Mouse (Mus musculus) midbrain, embryonic 13.5 days (tissue): ENCODE measurements around the gene Gtpbp10. TPM values are rescaled to one million over a fixed set of nuclear protein-coding genes. Genes with fewer than 3 reads are reported as not detected.
A peak's percentile ranks its signal among the peaks of the same experiment; 100 is the strongest.

Experiments used
- ATAC-seq: fragments of 200-750 bp; cut with Nextera tagmentation; 2 replicates; pipeline ENCODE4 v1.8.0; 2017; ENCODE audit warnings: mild to moderate bottlenecking, moderate TSS enrichment, moderate library complexity
- H3K27ac ChIP-seq: fragments of 300-500 bp; sonication (generic); 2 replicates; pipeline ENCODE4 v1.5.1; 2015; ENCODE audit warnings: inconsistent platforms, mild to moderate bottlenecking, moderate library complexity
- H3K27me3 ChIP-seq: fragments of 300-500 bp; sonication (generic); 2 replicates; pipeline ENCODE4 v1.6.1; 2015; ENCODE audit warnings: mild to moderate bottlenecking, inconsistent platforms
- H3K36me3 ChIP-seq: fragments of 300-500 bp; sonication (generic); 2 replicates; pipeline ENCODE4 v1.6.1; 2015; ENCODE audit warnings: mild to moderate bottlenecking, inconsistent platforms
- H3K4me1 ChIP-seq: fragments of 300-500 bp; sonication (generic); replicated peaks from 2 replicates; pipeline ENCODE4 v1.6.1; 2015; ENCODE audit warnings: inconsistent platforms
- H3K4me2 ChIP-seq: fragments of 300-500 bp; sonication (generic); replicated peaks from 2 replicates; pipeline ENCODE4 v1.6.1; 2015; ENCODE audit warnings: moderate library complexity, mild to moderate bottlenecking, inconsistent platforms
- H3K4me3 ChIP-seq: fragments of 300-500 bp; sonication (generic); replicated peaks from 2 replicates; pipeline ENCODE4 v1.5.1; 2015; ENCODE audit warnings: mild to moderate bottlenecking, inconsistent platforms
- H3K9ac ChIP-seq: fragments of 300-500 bp; sonication (generic); replicated peaks from 2 replicates; pipeline ENCODE4 v1.6.1; 2015; ENCODE audit warnings: mild to moderate bottlenecking, inconsistent platforms
- H3K9me3 ChIP-seq: fragments of 300-500 bp; sonication (generic); 2 replicates; pipeline ENCODE4 v1.6.1; 2016; ENCODE audit warnings: mild to moderate bottlenecking, inconsistent platforms
- WGBS: fragments of 180-500 bp; shearing (Covaris S2); methylation state at CpG from one replicate; pipeline ENCODE4 v1.1.7; 2015; 5-methylcytosine and 5-hydroxymethylcytosine counted together
- polyA plus RNA-seq: library from polyadenylated mRNA; unstranded; fragments of >200 nt; fragmentation: Nextera tagmentation; extraction: Ambion mirVana; gene quantifications from 2 replicates; pipeline ENCODE4 v1.2.1, GENCODE M21; 2015

The Gtpbp10 gene
- 26.3 and 29.1 TPM in 2 replicates for polyA plus RNA-seq

GRCm38 (mm10) chr5:5559079-5559740 is at the start of gene Gtpbp10:
Gene Gtpbp10 (minus strand): TSS chr5:5559538.
- peak within 1 kb of the TSS; percentile 67 for H3K4me3 ChIP-seq
- H3K4me2 ChIP-seq: peak within 1 kb of the TSS; percentile 66
- H3K36me3 ChIP-seq: peaks cover 6% of the 10 kb centered on the region
- peak within 1 kb of the TSS; percentile 64 for H3K27ac ChIP-seq
- peak; percentile 99 for ATAC-seq
- peak within 1 kb of the TSS; percentile 75 for H3K9ac ChIP-seq
- WGBS: under 1% methylated on average over 43 of the region's 43 CpGs
- H3K4me1 ChIP-seq: peaks cover 20% of the 10 kb centered on the region
- no peaks in the 10 kb centered on the region for H3K27me3 ChIP-seq
- no peaks in the 10 kb centered on the region for H3K9me3 ChIP-seq

GRCm38 (mm10) chr5:5587686-5588085 is 28.3 kb upstream of the Gtpbp10 start:
- no peak for ATAC-seq
- WGBS: 88% methylated on average over 3 of the region's 3 CpGs
- Histone ChIP-seq H3K27me3 (no peaks in the 10 kb centered on the region), H3K4me2 (no peak overlapping the region), H3K27ac (no peak overlapping the region), H3K4me1 (no peaks in the 10 kb centered on the region), H3K9me3 (no peaks in the 10 kb centered on the region), H3K36me3 (no peaks in the 10 kb centered on the region), H3K4me3 (no peak overlapping the region), H3K9ac (no peak overlapping the region)

GRCm38 (mm10) chr5:5573749-5574317 is 14.5 kb upstream of the Gtpbp10 start, which contains the start of gene Gm8773:
Gene Gm8773 (plus strand): TSS chr5:5573799.
- peak; percentile 91 for ATAC-seq
- peak within 1 kb of the TSS; percentile 61 for H3K9ac ChIP-seq
- H3K4me3 ChIP-seq: peak within 1 kb of the TSS; percentile 61
- H3K4me2 ChIP-seq: peak within 1 kb of the TSS; percentile 83
- no peaks in the 10 kb centered on the region for H3K9me3 ChIP-seq
- no peaks in the 10 kb centered on the region for H3K36me3 ChIP-seq
- no peaks in the 10 kb centered on the region for H3K4me1 ChIP-seq
- H3K27ac ChIP-seq: no peak within 1 kb of the TSS
- peaks cover 10% of the 10 kb centered on the region; the same call in 1 of the 2 replicates for H3K27me3 ChIP-seq
- 1% methylated on average over 24 of the region's 24 CpGs for WGBS

GRCm38 (mm10) chr5:5562435-5562834 is 3.1 kb upstream of the Gtpbp10 start:
- Histone ChIP-seq H3K4me2 (no peak overlapping the region), H3K4me3 (no peak overlapping the region), H3K9me3 (no peaks in the 10 kb centered on the region), H3K36me3 (no peaks in the 10 kb centered on the region), H3K27me3 (no peaks in the 10 kb centered on the region), H3K27ac (no peak overlapping the region), H3K4me1 (peaks cover 20% of the 10 kb centered on the region), H3K9ac (no peak overlapping the region)
- 79% methylated on average over 3 of the region's 3 CpGs for WGBS
- no peak for ATAC-seq

GRCm38 (mm10) chr5:5561041-5561706 is 1.8 kb upstream of the Gtpbp10 start:
- Histone ChIP-seq H3K9ac (no peak overlapping the region), H3K27me3 (no peaks in the 10 kb centered on the region), H3K9me3 (no peaks in the 10 kb centered on the region), H3K4me1 (peaks cover 20% of the 10 kb centered on the region), H3K4me3 (no peak overlapping the region), H3K36me3 (no peaks in the 10 kb centered on the region), H3K27ac (no peak overlapping the region), H3K4me2 (no peak overlapping the region)
- WGBS: 80% methylated on average over 4 of the region's 4 CpGs
- no peak for ATAC-seq

- Histone ChIP-seq H3K27me3 (no peaks in the 10 kb centered on the region), H3K27ac (peak overlapping the region; percentile 64), H3K4me3 (peak overlapping the region; percentile 67), H3K4me1 (peaks cover 20% of the 10 kb centered on the region), H3K9me3 (no peaks in the 10 kb centered on the region), H3K4me2 (peak overlapping the region; percentile 66), H3K36me3 (peaks cover under 1% of the 10 kb centered on the region), H3K9ac (peak overlapping the region; percentile 75)
- ATAC-seq: peak; percentile 38; the same call in 1 of the 2 replicates
- WGBS: 41% methylated on average over 8 of the region's 8 CpGs
These were observed 460 bp upstream of the Gtpbp10 start for GRCm38 (mm10) chr5:5559798-5560197.

- Histone ChIP-seq H3K36me3 (peaks cover 52% of the 10 kb centered on the region), H3K4me1 (no peaks in the 10 kb centered on the region), H3K4me2 (no peak overlapping the region), H3K27ac (no peak overlapping the region), H3K4me3 (no peak overlapping the region), H3K9ac (no peak overlapping the region), H3K27me3 (no peaks in the 10 kb centered on the region), H3K9me3 (no peaks in the 10 kb centered on the region)
- no peak for ATAC-seq
- WGBS: 81% methylated on average over 1 of the region's 1 CpGs
These were observed 8.2 kb downstream of the Gtpbp10 start for GRCm38 (mm10) chr5:5551110-5551509.

- no peak overlapping the region for H3K4me2 ChIP-seq
- 33% methylated on average over 3 of the region's 3 CpGs for WGBS
- no peaks in the 10 kb centered on the region for H3K27me3 ChIP-seq
- 0 out of 2 replicates have a peak, but pooled peaks have one; percentile 37 for ATAC-seq
- no peak overlapping the region for H3K9ac ChIP-seq
- H3K27ac ChIP-seq: no peak overlapping the region
- peaks cover 5% of the 10 kb centered on the region; the same call in 1 of the 2 replicates for H3K9me3 ChIP-seq
- H3K36me3 ChIP-seq: peaks cover 50% of the 10 kb centered on the region
- H3K4me3 ChIP-seq: no peak overlapping the region
- H3K4me1 ChIP-seq: no peaks in the 10 kb centered on the region
These were observed 19.0 kb downstream of the Gtpbp10 start for GRCm38 (mm10) chr5:5540385-5540784.

GRCm38 (mm10) chr5:5539771-5540170 is 19.6 kb downstream of the Gtpbp10 start:
- Histone ChIP-seq H3K27me3 (no peaks in the 10 kb centered on the region), H3K4me3 (no peak overlapping the region), H3K36me3 (peaks cover 50% of the 10 kb centered on the region), H3K27ac (no peak overlapping the region), H3K9ac (no peak overlapping the region), H3K4me2 (no peak overlapping the region), H3K4me1 (no peaks in the 10 kb centered on the region), H3K9me3 (peaks cover 5% of the 10 kb centered on the region; the same call in 1 of the 2 replicates)
- ATAC-seq: no peak
- 69% methylated on average over 3 of the region's 3 CpGs for WGBS

- H3K27ac ChIP-seq: no peak overlapping the region
- no peak overlapping the region for H3K4me3 ChIP-seq
- H3K4me1 ChIP-seq: no peaks in the 10 kb centered on the region
- peaks cover 5% of the 10 kb centered on the region; the same call in 1 of the 2 replicates for H3K9me3 ChIP-seq
- ATAC-seq: no peak
- H3K27me3 ChIP-seq: no peaks in the 10 kb centered on the region
- H3K9ac ChIP-seq: no peak overlapping the region
- WGBS: 91% methylated on average over 1 of the region's 1 CpGs
- peaks cover 25% of the 10 kb centered on the region for H3K36me3 ChIP-seq
- H3K4me2 ChIP-seq: no peak overlapping the region
These were observed 23.2 kb downstream of the Gtpbp10 start for GRCm38 (mm10) chr5:5536131-5536530.

- WGBS: 91% methylated on average over 3 of the region's 3 CpGs
- H3K4me2 ChIP-seq: no peak overlapping the region
- H3K4me1 ChIP-seq: no peaks in the 10 kb centered on the region
- no peak overlapping the region for H3K4me3 ChIP-seq
- H3K27me3 ChIP-seq: no peaks in the 10 kb centered on the region
- no peak for ATAC-seq
- H3K9ac ChIP-seq: no peak overlapping the region
- no peak overlapping the region for H3K27ac ChIP-seq
- H3K9me3 ChIP-seq: peaks cover 5% of the 10 kb centered on the region; the same call in 1 of the 2 replicates
- peaks cover 12% of the 10 kb centered on the region for H3K36me3 ChIP-seq
These were observed 25.5 kb downstream of the Gtpbp10 start for GRCm38 (mm10) chr5:5533656-5534420.
